Mouse (Mus musculus) heart, embryonic 15.5 days (tissue): ENCODE results near the gene Oas2. TPM values are rescaled to one million over a fixed set of nuclear protein-coding genes. Genes with fewer than 3 reads are reported as not detected.

Source experiments
- ATAC-seq: fragments of 200-750 bp; cut with Nextera tagmentation; replicated peaks from 2 replicates; pipeline ENCODE4 v1.8.0; 2017; ENCODE audit warnings: low read depth, moderate TSS enrichment; ENCODE audit not compliant: insufficient number of reproducible peaks, insufficient read depth, low FRiP score
- H3K27ac ChIP-seq: fragments of 300-500 bp; sonication (generic); 2 replicates; pipeline ENCODE4 v1.5.1; 2015; ENCODE audit warnings: mild to moderate bottlenecking, inconsistent platforms
- H3K27me3 ChIP-seq: fragments of 300-500 bp; sonication (generic); 2 replicates; pipeline ENCODE4 v1.6.1; 2015; ENCODE audit warnings: inconsistent platforms
- H3K36me3 ChIP-seq: fragments of 300-500 bp; sonication (generic); 2 replicates; pipeline ENCODE4 v1.6.1; 2015; ENCODE audit warnings: mild to moderate bottlenecking, inconsistent platforms
- H3K4me1 ChIP-seq: fragments of 300-500 bp; sonication (generic); replicated peaks from 2 replicates; pipeline ENCODE4 v1.6.1; 2015; ENCODE audit warnings: inconsistent platforms
- H3K4me2 ChIP-seq: fragments of 300-500 bp; sonication (generic); 2 replicates; pipeline ENCODE4 v1.6.1; 2015; ENCODE audit warnings: inconsistent platforms, mild to moderate bottlenecking, moderate library complexity
- H3K4me3 ChIP-seq: fragments of 300-500 bp; sonication (generic); 2 replicates; pipeline ENCODE4 v1.5.1; 2015; ENCODE audit warnings: mild to moderate bottlenecking, inconsistent platforms
- H3K9ac ChIP-seq: fragments of 300-500 bp; sonication (generic); 2 replicates; pipeline ENCODE4 v1.6.1; 2015; ENCODE audit warnings: mild to moderate bottlenecking, inconsistent platforms
- H3K9me3 ChIP-seq: fragments of 300-500 bp; sonication (generic); replicated peaks from 2 replicates; pipeline ENCODE4 v1.6.1; 2016; ENCODE audit warnings: inconsistent platforms
- WGBS: fragments of 180-500 bp; shearing (Covaris S2); methylation state at CpG from one replicate; pipeline ENCODE4 v1.1.7; 2015; ENCODE audit warnings: mixed read lengths; 5-methylcytosine and 5-hydroxymethylcytosine counted together
- polyA plus RNA-seq: library from polyadenylated mRNA; unstranded; fragments of >200 nt; fragmentation: Nextera tagmentation; extraction: Ambion mirVana; gene quantifications from 2 replicates; pipeline ENCODE4 v1.2.1, GENCODE M21; 2015

Gene Oas2
- polyA plus RNA-seq, 1 experiment from 2014 or later: 0.30 TPM

- 29% methylated on average over 1 of the region's 1 CpGs for WGBS
- no peak overlapping the region for H3K9ac ChIP-seq
- no peaks in the 10 kb centered on the region for H3K4me1 ChIP-seq
Observed at GRCm38 (mm10) chr5:120732740-120733139, 16.9 kb downstream of the Oas2 start.

DNA sequence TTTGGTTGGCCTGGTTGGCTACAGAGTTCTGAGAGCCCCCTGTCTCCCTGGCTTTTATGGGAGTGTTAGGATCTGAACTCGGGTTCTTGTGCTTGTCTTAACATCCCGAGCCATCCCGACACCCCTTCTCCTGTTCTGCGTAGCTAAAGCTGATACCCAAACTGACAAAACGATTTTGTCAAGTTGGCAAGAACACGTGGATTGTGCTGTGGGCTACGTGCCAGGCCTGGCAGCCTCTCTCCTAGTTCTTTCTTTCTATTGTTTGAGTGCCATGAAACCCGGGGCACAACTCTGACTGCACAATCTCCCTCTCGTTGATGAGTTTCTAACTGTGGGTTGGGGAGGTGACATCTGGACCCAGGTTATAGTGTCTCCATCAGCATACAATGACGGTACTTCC, 20.3 kb downstream of the Oas2 start:
- Histone ChIP-seq H3K27ac (no peak overlapping the region), H3K4me1 (no peaks in the 10 kb centered on the region), H3K9ac (no peak overlapping the region), H3K36me3 (no peaks in the 10 kb centered on the region), H3K27me3 (0 out of 2 replicates have a peak, but pooled peaks cover 7% of the 10 kb centered on the region), H3K9me3 (no peaks in the 10 kb centered on the region), H3K4me3 (no peak overlapping the region), H3K4me2 (no peak overlapping the region)
- WGBS: 58% methylated on average over 10 of the region's 10 CpGs
- no peak for ATAC-seq

More at GRCm38 (mm10) chr5:120732740-120733139, 16.9 kb downstream of the Oas2 start:
- H3K9me3 ChIP-seq: no peaks in the 10 kb centered on the region
- no peak overlapping the region for H3K4me3 ChIP-seq
- 0 out of 2 replicates have a peak, but pooled peaks cover 7% of the 10 kb centered on the region for H3K27me3 ChIP-seq
- no peak overlapping the region for H3K4me2 ChIP-seq
- no peaks in the 10 kb centered on the region for H3K36me3 ChIP-seq
- ATAC-seq: no peak
- no peak overlapping the region for H3K27ac ChIP-seq

DNA sequence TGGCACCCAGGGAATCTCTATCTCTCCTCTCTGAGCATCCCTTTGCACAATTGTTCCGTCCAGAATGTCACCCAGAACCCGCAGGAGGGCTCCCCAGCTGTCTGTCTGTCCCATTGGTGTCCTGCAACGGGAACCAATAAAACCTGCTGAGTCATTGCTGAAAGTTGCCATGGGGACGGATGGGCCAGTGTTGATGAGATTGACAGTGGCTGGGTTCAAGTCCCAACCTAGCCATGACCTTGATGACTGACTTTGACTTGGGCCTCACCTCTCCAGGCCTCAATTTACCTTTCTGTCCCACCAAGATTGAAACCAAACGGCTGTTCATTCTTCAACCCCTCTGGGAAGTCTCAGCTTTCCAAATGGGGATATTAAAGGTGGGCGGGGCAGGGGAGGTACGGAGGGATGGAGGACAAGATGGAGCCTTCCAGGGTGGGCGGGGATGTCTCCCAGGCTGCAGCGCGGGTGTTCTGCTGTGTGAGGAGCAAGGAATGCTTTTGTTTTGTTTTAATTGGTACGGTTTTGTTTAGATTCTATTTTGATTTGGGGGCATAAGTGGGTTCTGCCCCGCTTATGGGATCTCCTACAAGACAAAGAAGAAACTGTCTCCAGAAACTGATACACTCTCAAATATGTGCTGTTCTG, 23.7 kb downstream of the Oas2 start:
- H3K4me3 ChIP-seq: no peak overlapping the region
- 55% methylated on average over 12 of the region's 12 CpGs for whole genome bisulfite sequencing

DNA sequence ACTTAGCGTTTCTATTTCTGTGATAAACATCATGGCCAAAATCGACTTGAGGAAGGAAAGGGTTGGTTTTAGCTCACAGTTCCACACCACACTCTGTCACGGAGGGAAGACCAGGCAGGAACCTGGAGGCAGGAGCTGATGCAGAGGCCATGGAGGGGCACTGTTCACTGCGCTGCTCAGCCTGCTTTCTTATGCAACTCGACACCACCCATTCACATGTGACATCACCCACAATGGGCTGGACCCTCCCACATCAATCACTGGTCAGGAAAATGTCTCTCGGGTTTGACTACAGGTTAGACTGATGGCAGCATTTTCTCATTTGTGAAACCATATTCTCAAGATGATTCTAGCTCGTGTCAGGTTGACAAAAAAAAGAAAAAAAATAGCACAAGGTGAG, 28.6 kb downstream of the Oas2 start:
- WGBS: 50% methylated on average over 7 of the region's 7 CpGs
- ATAC-seq: no peak
- Histone ChIP-seq H3K4me3 (no peak overlapping the region), H3K36me3 (no peaks in the 10 kb centered on the region), H3K9me3 (no peaks in the 10 kb centered on the region), H3K4me1 (no peaks in the 10 kb centered on the region), H3K27me3 (peaks cover 2% of the 10 kb centered on the region; the same call in 1 of the 2 replicates), H3K4me2 (no peak overlapping the region), H3K27ac (no peak overlapping the region), H3K9ac (no peak overlapping the region)

More for the DNA sequence above, 23.7 kb downstream of the Oas2 start:
- H3K4me1 ChIP-seq: no peaks in the 10 kb centered on the region
- H3K9me3 ChIP-seq: no peaks in the 10 kb centered on the region
- H3K9ac ChIP-seq: no peak overlapping the region
- H3K27me3 ChIP-seq: 0 out of 2 replicates have a peak, but pooled peaks cover 5% of the 10 kb centered on the region
- H3K4me2 ChIP-seq: no peak overlapping the region
- no peak overlapping the region for H3K27ac ChIP-seq
- ATAC-seq: no peak
- H3K36me3 ChIP-seq: no peaks in the 10 kb centered on the region

DNA sequence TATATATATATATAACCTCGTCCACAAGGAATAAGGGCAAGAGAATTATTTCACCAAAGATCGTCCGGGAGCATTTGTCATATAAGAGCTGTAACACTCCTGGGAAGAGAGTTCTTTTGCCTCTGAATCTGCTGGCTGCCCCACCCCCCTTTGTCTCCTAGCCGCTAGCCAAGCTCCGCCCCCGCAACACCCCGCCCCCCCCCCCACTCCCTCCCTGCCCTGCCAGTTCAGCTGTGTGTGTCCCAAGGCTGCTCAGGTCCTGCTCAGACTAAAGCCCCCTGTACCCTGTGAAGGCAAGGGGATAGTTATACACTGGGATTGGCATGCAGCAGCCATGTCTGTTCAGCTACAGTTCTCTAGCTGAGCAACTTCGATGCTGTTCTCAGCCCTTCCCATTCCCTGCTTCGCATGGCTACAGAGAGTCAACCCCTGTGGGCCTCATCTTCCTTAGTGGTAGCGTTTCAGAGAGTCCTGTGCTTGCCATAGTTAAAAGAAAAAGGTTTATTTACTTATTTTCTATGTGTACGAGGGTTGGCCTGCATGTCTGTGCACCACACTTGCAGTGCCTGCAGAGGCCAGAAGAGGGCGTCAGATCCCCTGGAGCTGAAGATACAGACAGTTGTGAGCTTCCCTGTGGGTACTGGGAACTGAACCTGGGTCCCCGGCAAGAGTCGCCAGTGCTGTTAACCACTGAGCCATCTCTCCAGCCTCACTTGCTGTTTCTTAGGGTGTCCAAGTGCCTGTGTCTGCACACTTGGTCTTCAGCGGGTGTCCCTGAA, 30.9 kb downstream of the Oas2 start:
- WGBS: 54% methylated on average over 15 of the region's 15 CpGs
- H3K4me1 ChIP-seq: peaks cover 5% of the 10 kb centered on the region
- H3K27me3 ChIP-seq: peaks cover 19% of the 10 kb centered on the region
- H3K4me2 ChIP-seq: no peak overlapping the region
- H3K9me3 ChIP-seq: no peaks in the 10 kb centered on the region
- ATAC-seq: no peak
- no peaks in the 10 kb centered on the region for H3K36me3 ChIP-seq
- H3K27ac ChIP-seq: no peak overlapping the region
- no peak overlapping the region for H3K4me3 ChIP-seq
- no peak overlapping the region for H3K9ac ChIP-seq

DNA sequence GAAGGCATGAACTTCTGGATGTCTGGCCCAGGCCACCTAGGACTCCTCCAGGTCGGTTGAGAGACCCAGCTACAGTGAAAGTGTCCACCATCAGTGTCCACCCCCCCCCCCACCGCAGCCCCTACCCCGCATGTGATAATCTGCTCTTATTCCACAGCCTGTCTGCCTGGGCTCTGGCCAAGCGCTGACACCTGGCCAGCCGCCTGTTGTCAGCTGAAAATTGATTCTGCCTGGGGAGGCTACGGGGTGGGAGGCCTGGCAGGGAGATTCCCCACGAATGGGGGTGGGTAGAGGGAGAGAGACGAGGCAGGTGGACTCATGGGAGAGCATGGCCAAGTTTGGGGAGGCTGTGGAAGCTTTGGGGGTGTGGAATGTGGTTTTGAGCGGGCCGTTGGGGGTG, 32.5 kb downstream of the Oas2 start:
- no peaks in the 10 kb centered on the region for H3K9me3 ChIP-seq
- no peak overlapping the region for H3K9ac ChIP-seq
- 66% methylated on average over 10 of the region's 10 CpGs for WGBS
- H3K4me3 ChIP-seq: no peak overlapping the region
- peaks cover 5% of the 10 kb centered on the region for H3K4me1 ChIP-seq
- H3K27me3 ChIP-seq: peaks cover 34% of the 10 kb centered on the region
- H3K27ac ChIP-seq: no peak overlapping the region
- 0 out of 2 replicates have a peak, but pooled peaks have one; percentile 20 for ATAC-seq
- H3K36me3 ChIP-seq: no peaks in the 10 kb centered on the region
- no peak overlapping the region for H3K4me2 ChIP-seq

- no peak for ATAC-seq
- Histone ChIP-seq H3K4me1 (peaks cover 23% of the 10 kb centered on the region), H3K36me3 (no peaks in the 10 kb centered on the region), H3K4me2 (no peak overlapping the region), H3K9me3 (no peaks in the 10 kb centered on the region), H3K4me3 (no peak overlapping the region), H3K27me3 (peaks cover 63% of the 10 kb centered on the region), H3K9ac (no peak overlapping the region), H3K27ac (no peak overlapping the region)
- WGBS: 3% methylated on average over 16 of the region's 16 CpGs
Observed at GRCm38 (mm10) chr5:120714314-120714713, 35.3 kb downstream of the Oas2 start.

GRCm38 (mm10) chr5:120712721-120713120, 36.9 kb downstream of the Oas2 start:
- H3K4me3 ChIP-seq: no peak overlapping the region
- 68% methylated on average over 8 of the region's 8 CpGs for WGBS
- no peak overlapping the region for H3K4me2 ChIP-seq
- no peaks in the 10 kb centered on the region for H3K36me3 ChIP-seq
- ATAC-seq: no peak
- peaks cover 23% of the 10 kb centered on the region for H3K4me1 ChIP-seq
- H3K9ac ChIP-seq: no peak overlapping the region
- no peaks in the 10 kb centered on the region for H3K9me3 ChIP-seq
- H3K27me3 ChIP-seq: peaks cover 79% of the 10 kb centered on the region
- no peak overlapping the region for H3K27ac ChIP-seq

- Histone ChIP-seq H3K4me2 (peak within 1 kb of the TSS; percentile 68), H3K4me3 (peak within 1 kb of the TSS; percentile 46), H3K27me3 (peaks cover 87% of the 10 kb centered on the region), H3K9ac (peak within 1 kb of the TSS; percentile 38), H3K9me3 (no peaks in the 10 kb centered on the region), H3K27ac (no peak within 1 kb of the TSS), H3K4me1 (peaks cover 23% of the 10 kb centered on the region), H3K36me3 (no peaks in the 10 kb centered on the region)
- no peak for ATAC-seq
- 33% methylated on average over 3 of the region's 3 CpGs for WGBS
Observed at GRCm38 (mm10) chr5:120711827-120712226, 37.8 kb downstream of the Oas2 start, which contains the start of gene Dtx1. Gene Dtx1, minus strand, starts transcription at chr5:120711927.

DNA sequence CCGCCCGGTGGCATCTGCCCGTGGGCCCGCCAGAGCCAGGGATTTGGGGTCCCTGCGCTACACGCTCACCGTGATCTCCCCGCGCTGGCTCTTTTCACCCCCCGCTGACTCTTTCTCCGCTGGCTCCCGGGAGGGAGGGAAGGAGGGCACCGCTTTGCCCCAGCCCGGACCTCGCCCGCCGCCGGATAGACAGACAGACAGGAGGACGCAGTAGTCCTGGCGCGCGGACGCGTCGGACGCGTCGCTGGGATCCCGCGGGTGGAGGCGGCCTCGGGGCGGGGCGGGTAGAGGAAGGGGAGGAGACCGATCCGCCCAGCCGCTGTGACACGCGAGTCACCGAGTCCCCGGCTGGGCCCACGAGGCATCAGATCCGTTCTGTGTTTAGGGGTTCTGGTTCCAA, 38.2 kb downstream of the Oas2 start:
- Histone ChIP-seq H3K27ac (no peak overlapping the region), H3K4me1 (peaks cover 26% of the 10 kb centered on the region), H3K27me3 (peaks cover 92% of the 10 kb centered on the region), H3K4me2 (peak overlapping the region; percentile 68), H3K9me3 (no peaks in the 10 kb centered on the region), H3K4me3 (peak overlapping the region; percentile 46), H3K36me3 (no peaks in the 10 kb centered on the region), H3K9ac (peak overlapping the region; percentile 38)
- WGBS: 3% methylated on average over 43 of the region's 43 CpGs
- no peak for ATAC-seq

DNA sequence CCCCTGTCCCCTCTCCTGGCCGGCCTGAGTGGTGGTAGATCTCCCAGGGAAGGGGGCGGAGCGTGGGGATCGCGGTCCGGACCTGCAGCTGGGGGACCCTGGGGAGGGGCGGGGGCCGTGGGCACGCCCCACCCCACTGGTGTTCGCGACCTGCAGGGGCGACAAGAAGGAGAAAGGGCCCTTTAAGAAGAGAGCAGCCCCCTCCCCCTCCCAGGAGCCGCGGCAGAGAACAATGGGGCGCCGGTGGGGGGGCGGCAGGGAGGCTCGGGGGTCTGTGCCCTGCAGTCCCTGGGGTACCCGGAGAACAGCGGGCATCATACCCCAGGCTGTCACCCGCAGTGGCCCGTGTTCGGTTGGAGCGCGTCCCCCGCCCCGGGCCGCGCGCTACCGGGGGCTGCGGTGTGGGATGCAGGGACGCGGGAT, 38.8 kb downstream of the Oas2 start:
- H3K4me2 ChIP-seq: peak overlapping the region; percentile 68
- H3K4me1 ChIP-seq: peaks cover 27% of the 10 kb centered on the region
- H3K9ac ChIP-seq: peak overlapping the region; percentile 38; the same call in 1 of the 2 replicates
- no peak for ATAC-seq
- no peaks in the 10 kb centered on the region for H3K36me3 ChIP-seq
- H3K27me3 ChIP-seq: peaks cover 94% of the 10 kb centered on the region
- H3K27ac ChIP-seq: no peak overlapping the region
- no peaks in the 10 kb centered on the region for H3K9me3 ChIP-seq
- WGBS: 2% methylated on average over 34 of the region's 34 CpGs
- peak overlapping the region; percentile 46 for H3K4me3 ChIP-seq
